Mouse (Mus musculus): Measurements from ENCODE around the gene Nemp1.

GRCm38 (mm10) chr10:127668093-127669050, 1.7 kb downstream of the Nemp1 start, which contains the start of gene Nab2:
- TF ChIP-seq CTCF (IDR thresholded peaks at IDR 0.05; ENCODE audit: insufficient read depth, low read length) = no peak
- TF ChIP-seq POLR2A (IDR thresholded peaks at IDR 0.05; ENCODE audit: borderline replicate concordance, extremely low read depth, low read depth, low read length) = peak; percentile 83

All from lung, adult 2 months (tissue).